Mouse (Mus musculus) 3T3-L1 (cell line): ENCODE data around the gene Rfx4.
A peak's percentile ranks its signal among the peaks of the same experiment; 100 is the strongest.

ENCODE experiments used
- DNase-seq: peaks from one replicate; pipeline ENCODE4 v3.0.0-alpha.2; 2015; ENCODE audit warnings: low read depth, low spot score

Rfx4 gene

DNA sequence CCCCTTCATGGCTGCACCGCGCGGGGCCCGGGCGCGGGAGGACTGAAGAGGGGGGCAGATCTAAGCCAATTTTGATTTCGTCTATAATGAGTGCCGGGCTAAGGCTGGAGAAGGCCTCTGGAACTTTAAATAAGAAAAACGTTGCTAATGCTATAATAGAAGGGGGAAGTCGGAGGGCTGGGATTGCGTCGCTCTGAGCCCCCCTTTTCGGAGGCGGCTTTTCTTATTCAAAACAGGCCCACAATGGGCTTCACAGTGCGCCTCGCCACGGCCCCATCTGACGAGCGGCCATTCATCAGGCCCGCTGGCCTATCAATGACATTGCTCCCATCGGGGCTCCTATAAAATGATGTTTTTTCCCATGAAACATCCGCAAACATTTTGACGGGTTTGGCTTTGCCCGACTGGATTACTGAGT lies at the start of gene Rfx4:
Rfx4 (plus strand) TSS at position 277 of the 418 bp plus-strand sequence.
- no peak for DNase-seq

DNA sequence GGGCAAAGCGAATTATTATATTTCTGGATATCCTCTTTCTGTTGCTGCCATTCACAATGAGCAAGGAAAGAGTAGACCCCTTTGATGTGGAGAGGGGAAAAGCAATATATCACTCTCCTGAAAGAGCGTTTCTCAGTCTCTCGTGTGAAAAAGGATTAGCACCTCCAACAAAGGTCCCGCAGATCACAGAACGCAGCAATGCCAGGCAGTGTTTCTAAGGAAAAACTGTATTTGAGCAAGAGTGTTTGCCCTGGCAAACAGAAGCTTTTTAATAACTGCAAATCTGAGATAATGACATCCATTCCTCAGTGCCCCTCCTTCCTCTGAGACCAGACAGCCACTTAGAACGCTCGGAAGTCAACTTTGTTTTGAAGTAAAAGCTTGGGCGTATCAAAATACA lies 49.3 kb upstream of the Rfx4 start:
- no peak for DNase-seq

GRCm38 (mm10) chr10:84707226-84707625 lies 48.6 kb upstream of the Rfx4 start:
- DNase-seq: no peak

GRCm38 (mm10) chr10:84707752-84708530 lies 47.9 kb upstream of the Rfx4 start:
- no peak for DNase-seq

- DNase-seq: no peak
Observed at GRCm38 (mm10) chr10:84710192-84710591, 45.7 kb upstream of the Rfx4 start.

DNA sequence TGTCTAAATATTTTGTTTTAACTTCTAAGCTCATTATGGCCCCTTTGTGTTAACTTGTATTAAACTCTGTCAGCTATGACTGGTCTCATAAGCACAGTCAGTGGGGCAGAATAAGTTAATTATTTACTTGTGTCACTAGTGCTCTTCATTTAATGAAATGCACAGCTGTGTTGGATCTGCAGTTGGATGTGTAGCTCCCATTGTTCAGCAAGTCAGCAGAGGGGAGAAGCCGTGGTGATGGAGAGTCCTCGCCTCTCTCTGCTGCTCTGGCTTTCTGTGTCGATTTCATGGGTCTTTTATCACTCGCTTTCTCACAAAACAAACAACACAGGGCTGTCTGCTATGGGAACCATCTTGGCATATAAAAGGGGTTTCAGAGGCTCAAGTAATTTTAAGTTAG lies 45.0 kb upstream of the Rfx4 start:
- DNase-seq: no peak

- DNase-seq: no peak
Observed at GRCm38 (mm10) chr10:84711479-84711878, 44.4 kb upstream of the Rfx4 start.

GRCm38 (mm10) chr10:84711940-84712339 lies 43.9 kb upstream of the Rfx4 start:
- no peak for DNase-seq

DNA sequence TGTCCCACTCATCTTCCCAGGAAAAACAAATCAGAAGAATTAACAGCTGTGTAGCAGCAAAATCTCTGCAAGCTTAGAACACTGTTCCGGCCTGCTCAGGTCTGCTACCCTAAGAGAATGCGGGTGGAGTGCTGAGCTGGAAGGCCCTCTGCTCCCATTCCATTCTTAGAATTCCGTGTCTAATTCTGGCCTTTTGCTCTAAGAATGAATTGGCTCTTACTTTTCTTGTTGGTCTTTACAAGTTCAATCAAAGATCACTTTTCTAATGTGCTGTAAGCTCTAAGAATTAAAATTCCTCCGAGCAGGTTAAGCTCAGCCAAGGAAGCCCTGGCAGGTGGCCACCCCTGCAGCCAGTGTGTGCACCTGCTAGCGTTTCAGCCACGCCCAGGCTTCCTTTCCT lies 43.3 kb upstream of the Rfx4 start:
- no peak for DNase-seq

DNA sequence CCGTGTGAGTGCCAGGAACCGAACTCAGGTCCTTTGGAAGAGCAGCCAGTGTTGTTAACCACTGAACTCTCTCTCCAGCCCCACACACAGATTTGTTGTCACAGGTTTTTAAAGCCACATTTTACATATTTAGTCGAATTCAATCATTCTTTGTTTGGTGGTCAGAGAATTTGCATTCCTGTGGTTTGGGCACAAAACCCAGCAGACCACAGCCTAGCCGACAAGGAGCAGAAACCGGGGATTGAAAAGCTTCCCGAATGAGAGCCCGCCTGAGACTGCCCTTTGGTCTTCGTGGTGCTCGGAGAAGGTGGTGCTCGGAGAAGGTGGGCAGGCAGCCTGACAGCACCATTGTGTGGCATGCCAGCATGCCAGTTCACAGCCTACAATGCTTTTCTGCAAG lies 42.8 kb upstream of the Rfx4 start:
- peak; percentile 74 for DNase-seq

DNA sequence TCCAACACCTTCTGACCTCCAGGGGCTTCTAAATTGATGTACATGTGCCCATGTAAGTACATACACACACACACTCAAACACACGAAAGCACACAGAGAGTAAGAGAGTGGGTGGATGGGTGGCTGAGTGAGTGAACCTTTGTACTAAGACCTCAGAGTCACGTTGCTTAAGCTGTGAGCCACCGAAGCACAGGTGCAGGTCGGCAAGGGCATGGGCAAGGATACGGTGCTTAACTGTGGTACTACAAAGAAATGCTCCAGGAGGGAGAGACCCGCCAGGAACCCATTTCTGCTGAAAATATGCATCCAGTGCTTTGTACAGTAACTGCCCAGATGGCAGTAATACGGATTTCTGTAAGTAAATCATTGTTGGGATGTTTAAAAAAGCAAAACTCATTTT lies 40.2 kb upstream of the Rfx4 start:
- no peak for DNase-seq

GRCm38 (mm10) chr10:84716581-84716980 lies 39.3 kb upstream of the Rfx4 start:
- DNase-seq: no peak

DNA sequence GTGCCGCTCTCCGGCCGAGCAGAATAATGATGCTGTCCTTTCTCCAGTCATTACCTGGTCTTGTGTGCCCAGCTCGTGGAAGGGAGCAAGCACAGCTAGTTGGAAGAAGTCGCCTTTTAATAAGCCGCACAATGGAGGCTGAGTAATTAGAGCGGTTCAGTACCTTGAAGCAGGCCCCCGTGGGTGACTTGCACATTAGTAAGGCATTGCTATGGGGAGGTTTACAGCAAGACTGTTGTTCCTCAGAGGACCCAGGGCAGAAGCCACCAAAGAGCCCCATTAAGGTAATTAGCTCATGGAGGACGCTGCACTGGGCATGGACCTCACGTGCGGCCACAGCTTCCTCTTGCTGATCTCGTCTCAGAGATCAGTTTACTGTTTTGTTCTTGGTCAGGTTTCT lies 33.2 kb upstream of the Rfx4 start:
- DNase-seq: no peak

- peak; percentile 81 for DNase-seq
Observed at GRCm38 (mm10) chr10:84727005-84727404, 28.9 kb upstream of the Rfx4 start.

- DNase-seq: no peak
Observed at GRCm38 (mm10) chr10:84727760-84728159, 28.1 kb upstream of the Rfx4 start.

GRCm38 (mm10) chr10:84730078-84730477 lies 25.8 kb upstream of the Rfx4 start:
- no peak for DNase-seq

GRCm38 (mm10) chr10:84730956-84731355 lies 24.9 kb upstream of the Rfx4 start:
- no peak for DNase-seq

DNA sequence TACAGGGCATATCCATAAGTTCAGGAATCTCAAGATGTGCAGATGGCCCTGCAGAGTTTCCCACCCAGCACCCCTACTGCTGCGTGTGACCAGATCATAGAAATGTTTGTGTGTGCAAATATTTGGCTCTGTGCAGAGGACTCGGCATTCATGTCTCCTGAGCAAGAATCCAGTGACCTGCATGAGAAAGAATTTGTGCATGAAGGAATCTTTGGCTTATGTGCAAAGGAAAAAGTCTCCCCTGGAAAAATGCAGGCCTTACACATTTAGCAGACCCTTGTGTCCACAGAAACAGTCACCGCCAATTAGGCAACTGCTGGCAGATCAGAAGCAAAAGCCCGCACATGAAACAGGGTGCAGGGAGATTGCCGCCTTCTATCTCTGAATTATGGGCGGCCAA lies 22.4 kb upstream of the Rfx4 start:
- DNase-seq: no peak

DNA sequence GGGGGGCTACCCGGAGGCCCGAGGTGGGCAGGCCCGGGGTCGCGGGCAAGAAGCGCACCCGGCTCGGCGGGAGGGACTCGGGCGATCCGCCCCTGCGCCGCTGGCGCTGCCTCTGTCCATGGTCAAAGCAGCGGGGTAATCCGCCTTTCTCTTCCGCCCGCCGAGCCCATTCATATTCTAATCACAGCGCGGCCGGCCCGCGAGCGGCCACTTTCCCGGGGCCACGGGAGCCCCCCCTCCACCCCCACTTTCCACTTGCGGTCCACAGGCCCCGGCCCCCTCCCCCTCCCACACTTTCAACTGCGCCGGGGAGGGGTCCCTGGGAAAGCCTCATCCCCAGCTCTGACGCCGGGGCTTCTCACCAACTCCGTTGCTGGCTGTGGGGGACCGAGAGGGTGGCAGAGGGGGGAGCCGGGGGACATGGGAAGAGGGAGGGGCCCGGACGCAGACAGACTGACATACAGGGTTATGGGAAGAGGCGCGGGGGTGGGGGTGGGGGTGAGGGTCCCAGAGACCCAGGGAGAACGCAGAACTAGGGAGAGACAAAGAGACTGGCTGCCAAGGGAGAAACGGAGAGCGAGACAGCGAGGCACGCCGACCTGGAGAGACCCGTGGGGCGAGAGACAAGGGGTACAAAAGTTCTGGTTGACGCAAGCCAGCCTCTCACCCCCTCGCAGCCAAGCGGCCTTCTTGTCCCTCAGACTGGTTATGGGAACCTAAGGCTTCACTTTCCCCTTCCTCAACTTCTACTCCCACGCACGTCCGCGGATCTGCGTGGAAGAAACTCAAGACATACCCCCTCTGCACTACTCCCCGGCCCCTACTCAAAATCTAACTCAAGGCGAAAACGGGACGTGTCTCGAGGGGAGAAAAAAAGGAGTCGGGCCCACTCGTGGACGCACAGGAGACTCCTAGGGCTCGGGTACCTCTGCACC lies 744 bp upstream of the Rfx4 start:
- DNase-seq: no peak

DNA sequence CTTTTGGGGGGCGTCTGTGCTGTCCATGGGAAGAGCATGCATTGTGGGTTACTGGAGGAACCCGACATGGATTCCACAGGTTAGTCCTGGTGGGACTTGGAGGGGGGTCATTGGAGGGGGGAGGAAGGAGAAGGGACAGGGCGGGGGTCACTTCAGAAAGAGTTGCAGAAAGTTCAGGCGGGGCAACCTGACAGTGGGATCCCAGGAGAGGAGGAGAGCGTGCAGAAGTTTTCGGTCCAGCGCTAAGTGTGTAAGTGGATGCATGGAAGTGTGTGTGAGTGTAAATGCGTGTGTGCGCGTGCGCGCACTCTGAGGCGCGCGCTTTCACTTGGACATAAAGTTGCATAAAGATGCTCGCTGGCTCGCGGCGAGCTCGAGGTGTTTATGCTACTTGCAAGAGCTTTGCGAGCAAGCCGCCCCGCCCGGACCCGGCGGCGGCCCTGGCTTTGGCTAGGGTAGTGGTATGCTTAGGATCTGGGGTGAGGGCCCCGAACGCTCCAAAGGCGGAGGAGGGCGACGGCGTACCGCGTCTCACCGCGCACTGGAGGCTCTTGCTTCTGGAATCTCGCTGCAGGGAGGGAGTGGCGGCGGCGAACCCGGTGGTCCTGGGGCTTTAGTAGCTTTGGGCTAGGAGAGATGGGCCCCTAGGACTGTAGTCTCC lies 703 bp downstream of the Rfx4 start:
- no peak for DNase-seq

GRCm38 (mm10) chr10:84757426-84758199 lies 1.8 kb downstream of the Rfx4 start:
- no peak for DNase-seq

GRCm38 (mm10) chr10:84758200-84758468 lies 2.3 kb downstream of the Rfx4 start:
- DNase-seq: no peak
